Mouse (Mus musculus) left cerebral cortex, postnatal 10 days (tissue): ENCODE results near the gene Kcnmb1. TPM values are rescaled to one million over a fixed set of nuclear protein-coding genes. Genes with fewer than 3 reads are reported as not detected.
A peak's percentile ranks its signal among the peaks of the same experiment; 100 is the strongest.

Source experiments
- DNase-seq, 2 experiments: peaks; one replicate each; pipeline ENCODE4 v3.0.0; 2021 to 2022; ENCODE audit warnings: low spot score in 2 of 2, mixed read lengths in 1 of 2; ENCODE audit errors: extremely low spot score in 1 of 2
- intact Hi-C: fragments of 180-260 bp; cut with DNase I; formaldehyde crosslinking; loops from one replicate; pipeline ENCODE4 v1.15.1; 2025
- total RNA-seq, 2 experiments: library from RNA; stranded (reverse); gene quantifications; 2 replicates each; pipeline ENCODE4 v1.2.3; 2021

The Kcnmb1 gene
- total RNA-seq, result under 1 TPM; 0.28 to 0.32 TPM

DNA sequence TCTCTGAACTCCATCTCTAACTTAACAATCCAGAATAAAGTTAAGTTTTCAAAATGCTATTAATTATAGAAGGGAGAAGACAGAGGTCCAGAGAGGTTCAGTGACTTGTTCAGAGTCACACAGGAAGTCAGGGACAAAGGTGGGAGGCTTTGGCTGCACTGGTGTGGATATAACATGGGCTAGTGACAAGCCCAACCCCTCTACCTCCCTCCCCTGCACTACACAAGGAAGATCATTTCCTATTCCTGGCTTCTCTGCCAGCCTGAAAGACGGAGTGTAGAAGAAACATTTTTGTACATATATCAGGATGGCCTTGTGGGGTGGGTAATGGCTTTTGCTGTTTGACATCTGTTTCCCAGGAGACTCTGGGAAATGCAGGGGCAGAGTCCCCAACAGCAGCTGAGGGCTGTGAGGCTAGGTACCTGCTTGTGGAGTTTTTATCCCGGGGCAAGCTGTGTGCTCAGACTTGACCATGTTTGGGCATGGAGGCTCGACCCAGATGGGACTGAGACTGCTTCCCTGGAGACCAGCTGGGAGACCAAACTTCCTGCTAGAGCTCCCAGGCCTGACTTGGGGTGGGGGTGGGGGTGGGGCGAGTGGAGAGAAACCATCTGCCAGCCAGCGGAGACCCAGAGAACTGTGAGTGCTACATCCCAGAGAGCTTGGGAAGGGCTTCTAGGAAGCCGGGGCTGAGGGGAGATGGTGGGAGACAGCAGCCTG lies at the start of gene Kcnmb1:
TSS of gene Kcnmb1 (plus strand) at position 326 of the 720 bp plus-strand sequence.
- intact Hi-C loops, result no loop called here
- DNase-seq, result peak in 1 of 2 experiments; percentile 42

GRCm38 (mm10) chr11:33913061-33913460 lies 49.8 kb upstream of the Kcnmb1 start:
- intact Hi-C loops, result loop anchor here (10.0 kb wide), 1 partner anchor 738 kb away; no protein-coding TSS in a partner anchor
- no peak for DNase-seq

GRCm38 (mm10) chr11:33914216-33914615 lies 48.6 kb upstream of the Kcnmb1 start:
- intact Hi-C loops, result loop anchor here (10.0 kb wide), 1 partner anchor 739 kb away; no protein-coding TSS in a partner anchor
- no peak for DNase-seq

GRCm38 (mm10) chr11:33917574-33917973 lies 45.2 kb upstream of the Kcnmb1 start:
- DNase-seq, result peak; percentile 55 to 57
- intact Hi-C loops, result loop anchor here (1.0 to 10.0 kb wide), 2 partner anchors 184 to 743 kb away; no protein-coding TSS in a partner anchor

GRCm38 (mm10) chr11:33918424-33918823 lies 44.4 kb upstream of the Kcnmb1 start:
- no peak for DNase-seq
- intact Hi-C loops, result loop anchor here (10.0 kb wide), 1 partner anchor 744 kb away; no protein-coding TSS in a partner anchor

DNA sequence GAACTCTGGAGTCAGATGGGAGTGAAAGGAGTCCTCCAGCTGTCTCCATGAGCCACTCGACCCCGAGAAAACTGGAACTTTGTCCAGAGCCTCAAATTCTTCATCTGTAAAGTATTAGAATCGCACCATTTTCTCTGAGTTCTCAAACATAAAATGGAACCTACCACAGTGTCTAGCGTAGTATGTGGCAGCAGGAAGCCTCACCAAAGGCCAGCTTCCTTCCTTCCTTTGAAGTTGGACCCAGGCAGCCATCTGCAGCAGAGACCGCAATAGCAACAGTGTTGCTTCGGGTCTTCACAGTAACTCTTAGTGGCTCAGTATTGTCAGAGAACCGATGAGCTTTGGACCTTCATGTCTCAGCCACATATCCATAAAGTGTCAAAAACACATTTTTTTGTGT lies 43.0 kb upstream of the Kcnmb1 start:
- intact Hi-C loops, result loop anchor here (10.0 kb wide), 1 partner anchor 745 kb away; no protein-coding TSS in a partner anchor
- no peak for DNase-seq

- no peak for DNase-seq
- intact Hi-C loops, result no loop called here
Measured at GRCm38 (mm10) chr11:33921451-33921850, 41.4 kb upstream of the Kcnmb1 start.

GRCm38 (mm10) chr11:33923031-33923430 lies 39.8 kb upstream of the Kcnmb1 start:
- intact Hi-C loops, result no loop called here
- DNase-seq, result no peak

GRCm38 (mm10) chr11:33925778-33926177 lies 37.0 kb upstream of the Kcnmb1 start:
- intact Hi-C loops, result no loop called here

DNA sequence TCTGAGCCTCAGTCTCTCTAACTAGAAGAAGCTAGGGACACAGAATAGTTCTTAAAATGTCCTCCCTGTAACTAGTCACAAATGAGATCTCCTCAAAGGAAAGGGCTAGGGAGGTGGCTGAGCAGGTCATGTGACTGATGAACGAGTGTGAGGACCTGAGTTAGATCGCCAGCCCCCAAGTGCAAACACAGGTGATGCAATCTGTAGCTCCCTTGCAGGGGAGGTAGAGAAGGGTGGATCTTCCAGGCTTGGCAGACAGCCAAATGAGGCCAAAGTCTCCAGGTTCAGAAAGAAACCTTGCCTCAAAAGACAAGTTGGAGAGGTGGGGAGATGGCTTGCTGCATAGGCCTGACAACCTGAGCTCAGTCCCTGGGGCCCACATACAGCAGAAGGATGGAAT lies 36.3 kb upstream of the Kcnmb1 start:
- no peak for DNase-seq
- intact Hi-C loops, result no loop called here

More at GRCm38 (mm10) chr11:33925778-33926177, 37.0 kb upstream of the Kcnmb1 start:
- no peak for DNase-seq

- intact Hi-C loops, result no loop called here
- DNase-seq, result no peak
Measured at GRCm38 (mm10) chr11:33927321-33927720, 35.5 kb upstream of the Kcnmb1 start.

- DNase-seq, result no peak
- intact Hi-C loops, result no loop called here
Measured at GRCm38 (mm10) chr11:33927836-33928235, 35.0 kb upstream of the Kcnmb1 start.

DNA sequence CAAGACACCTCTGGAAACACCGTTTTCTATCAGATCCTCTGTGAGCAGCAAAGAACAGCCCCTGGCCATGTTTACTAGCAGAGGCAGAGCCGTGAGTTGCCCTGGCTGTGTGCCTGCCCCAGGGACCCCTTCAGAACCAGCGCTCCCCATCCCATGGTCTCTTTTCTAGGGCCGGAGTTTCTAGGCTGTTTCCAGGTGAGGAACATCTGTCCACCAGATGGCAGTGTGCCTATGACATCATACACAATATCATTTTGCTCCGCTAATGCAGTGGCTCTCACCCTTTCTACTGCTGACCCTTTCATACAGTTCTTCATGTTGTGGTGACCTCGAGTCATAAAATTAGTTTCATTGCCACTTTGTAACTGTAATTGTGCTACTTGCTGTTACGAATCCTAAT lies 34.2 kb upstream of the Kcnmb1 start:
- DNase-seq, result peak in 1 of 2 experiments; percentile 45
- intact Hi-C loops, result no loop called here

- intact Hi-C loops, result no loop called here
- no peak for DNase-seq
Measured at GRCm38 (mm10) chr11:33929412-33929811, 33.4 kb upstream of the Kcnmb1 start.

GRCm38 (mm10) chr11:33931836-33932385 lies 30.9 kb upstream of the Kcnmb1 start:
- no peak for DNase-seq
- intact Hi-C loops, result loop anchor here (10.0 kb wide), 1 partner anchor 283 kb away; no protein-coding TSS in a partner anchor

DNA sequence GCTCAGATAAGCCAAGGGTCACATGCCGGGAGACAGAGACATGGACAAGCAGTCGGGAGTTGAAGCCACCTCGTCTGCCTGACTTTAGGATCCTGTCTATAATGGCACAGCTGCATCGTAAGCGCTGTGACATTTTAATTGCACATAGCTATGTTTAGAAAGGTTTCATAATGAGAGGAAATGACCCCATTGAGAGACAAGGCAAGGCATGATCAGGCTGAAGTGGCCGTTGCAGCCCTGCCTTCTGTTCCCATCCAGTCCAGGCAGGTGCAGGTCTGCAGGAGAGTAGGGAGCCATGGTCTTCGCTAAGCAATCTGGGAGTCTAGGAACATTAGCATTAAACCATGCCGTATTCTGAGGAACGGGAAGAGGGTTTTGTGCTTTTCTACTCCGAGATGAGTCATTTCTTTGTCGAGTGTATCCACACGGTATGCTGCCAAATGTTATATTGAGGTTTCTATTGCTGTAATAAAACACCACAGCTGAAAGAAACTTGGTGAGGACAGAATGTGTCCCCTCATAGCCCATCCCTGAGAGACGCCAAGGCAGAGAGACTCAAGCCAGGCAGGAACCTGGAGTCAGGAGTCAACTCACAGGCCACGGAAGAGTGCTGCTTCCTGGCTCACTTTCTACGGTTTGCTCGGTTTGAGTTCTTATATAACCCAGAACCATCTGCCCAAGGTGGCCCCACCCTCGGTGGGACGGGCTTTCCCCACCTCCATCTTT lies 30.3 kb upstream of the Kcnmb1 start:
- intact Hi-C loops, result loop anchor here (10.0 kb wide), 1 partner anchor 282 kb away; no protein-coding TSS in a partner anchor
- DNase-seq, result no peak

GRCm38 (mm10) chr11:33934286-33934685 lies 28.5 kb upstream of the Kcnmb1 start:
- DNase-seq, result no peak
- intact Hi-C loops, result loop anchor here (10.0 kb wide), 1 partner anchor 281 kb away; no protein-coding TSS in a partner anchor

- DNase-seq, result no peak
- intact Hi-C loops, result loop anchor here (10.0 kb wide), 1 partner anchor 277 kb away; no protein-coding TSS in a partner anchor
Measured at GRCm38 (mm10) chr11:33937641-33938040, 25.2 kb upstream of the Kcnmb1 start.

- no peak for DNase-seq
- intact Hi-C loops, result loop anchor here (10.0 kb wide), 1 partner anchor 276 kb away; no protein-coding TSS in a partner anchor
Measured at GRCm38 (mm10) chr11:33938561-33939274, 24.1 kb upstream of the Kcnmb1 start.
